Mouse (Mus musculus) E14TG2a.4 (cell line): Measurements from ENCODE around the gene Hmgn1.

Experiments used
- H3K27me3 ChIP-seq: 2 replicates; pipeline ENCODE4 v1.6.1; 2014; ENCODE audit warnings: low read length, control low read depth; ENCODE audit not compliant: insufficient read depth
- H3K36me3 ChIP-seq: 2 replicates; pipeline ENCODE4 v1.6.1; 2014; ENCODE audit warnings: low read length, control low read depth; ENCODE audit not compliant: insufficient read depth
- H3K4me1 ChIP-seq: replicated peaks from 2 replicates; pipeline ENCODE4 v1.6.1; 2014; ENCODE audit warnings: low read depth, low read length, control low read depth
- H3K4me3 ChIP-seq: replicated peaks from 2 replicates; pipeline ENCODE4 v1.5.1; 2014; ENCODE audit warnings: mild to moderate bottlenecking, low read length
- H3K9me3 ChIP-seq: 2 replicates; pipeline ENCODE4 v1.6.1; 2014; ENCODE audit warnings: low read length, control low read depth
- CTCF ChIP-seq: conservative IDR thresholded peaks from 2 replicates; pipeline ENCODE4 v1.5.1; 2014; ENCODE audit warnings: low read length
- NANOG ChIP-seq: IDR thresholded peaks from 2 replicates; pipeline ENCODE4 v1.6.1; 2014; ENCODE audit warnings: borderline replicate concordance, low read length, mixed read lengths
- POU5F1 ChIP-seq: IDR thresholded peaks from 2 replicates; pipeline ENCODE4 v1.6.1; 2014; ENCODE audit warnings: low read length, borderline replicate concordance

Gene Hmgn1

DNA sequence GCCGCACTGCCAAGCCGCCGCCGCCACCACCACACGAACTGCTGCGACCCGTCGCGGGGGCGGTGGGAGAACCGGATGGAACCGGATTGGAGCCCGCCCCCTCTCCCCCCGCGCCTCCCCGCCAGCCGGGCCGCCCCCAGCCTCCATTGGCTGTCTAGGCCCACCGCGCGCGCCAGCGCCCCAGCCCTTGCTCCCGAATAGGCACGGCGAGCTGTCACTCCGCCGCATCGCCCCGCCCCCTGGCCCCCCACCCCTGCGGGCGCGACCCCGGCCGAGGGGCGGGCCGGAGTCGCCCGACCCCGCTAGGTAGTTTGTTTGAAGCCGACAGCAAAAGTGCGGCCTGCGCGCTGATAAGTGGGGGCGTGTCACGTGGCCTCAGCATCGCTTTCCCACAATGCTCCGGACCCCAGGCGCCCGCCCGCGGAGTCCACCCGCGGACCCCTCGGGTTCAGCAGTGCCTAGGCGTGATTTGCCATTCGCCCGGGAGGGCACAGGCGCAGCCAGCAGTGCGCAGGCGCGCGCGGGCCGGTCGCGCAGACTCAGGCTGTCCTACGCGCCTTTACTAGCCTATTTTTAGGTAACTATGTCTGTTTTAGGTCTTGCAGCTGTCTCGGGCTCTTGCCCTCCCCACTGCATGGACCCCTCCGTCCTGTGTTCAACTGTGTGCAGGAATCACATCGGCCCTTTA lies at the start of gene Hmgn1:
Gene Hmgn1, minus strand, starts transcription at position 73 of the 688 bp plus-strand sequence.
- no peak for TF ChIP-seq POU5F1
- TF ChIP-seq CTCF: no peak
- no peak for TF ChIP-seq NANOG
- Histone ChIP-seq H3K4me1 (peaks cover 46% of the 10 kb centered on the region), H3K27me3 (no peaks in the 10 kb centered on the region)

DNA sequence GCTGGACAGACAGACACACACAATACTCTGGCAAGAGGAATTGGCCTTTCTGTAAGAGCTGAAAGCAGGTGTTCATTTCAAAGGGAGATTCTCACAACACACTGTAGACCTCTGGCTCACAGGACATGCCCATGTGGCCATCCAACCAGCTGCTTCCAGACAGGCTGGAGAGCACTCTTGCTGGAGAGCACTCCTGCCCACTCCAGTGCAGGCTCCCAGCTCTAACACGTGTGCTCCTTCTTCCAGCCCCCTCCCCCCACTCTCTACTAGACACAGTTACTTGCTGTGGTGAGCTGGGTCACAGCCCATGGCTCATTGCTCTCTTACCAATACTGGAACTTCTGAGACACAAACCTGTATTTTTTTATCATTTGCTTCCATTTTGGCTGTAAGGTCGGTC lies 47.9 kb upstream of the Hmgn1 start:
- H3K9me3 ChIP-seq: no peaks in the 10 kb centered on the region
- 0 out of 2 replicates have a peak, but pooled peaks cover 4% of the 10 kb centered on the region for H3K36me3 ChIP-seq
- no peaks in the 10 kb centered on the region; the same call in 1 of the 2 replicates for H3K4me1 ChIP-seq
- no peak overlapping the region for H3K4me3 ChIP-seq
- TF ChIP-seq CTCF (no peak), NANOG (no peak), POU5F1 (no peak)
- no peaks in the 10 kb centered on the region for H3K27me3 ChIP-seq

More for the DNA sequence above, at the start of gene Hmgn1:
- no peaks in the 10 kb centered on the region for H3K9me3 ChIP-seq
- peaks cover 41% of the 10 kb centered on the region for H3K36me3 ChIP-seq
- H3K4me3 ChIP-seq: peak within 1 kb of the TSS; percentile 97

DNA sequence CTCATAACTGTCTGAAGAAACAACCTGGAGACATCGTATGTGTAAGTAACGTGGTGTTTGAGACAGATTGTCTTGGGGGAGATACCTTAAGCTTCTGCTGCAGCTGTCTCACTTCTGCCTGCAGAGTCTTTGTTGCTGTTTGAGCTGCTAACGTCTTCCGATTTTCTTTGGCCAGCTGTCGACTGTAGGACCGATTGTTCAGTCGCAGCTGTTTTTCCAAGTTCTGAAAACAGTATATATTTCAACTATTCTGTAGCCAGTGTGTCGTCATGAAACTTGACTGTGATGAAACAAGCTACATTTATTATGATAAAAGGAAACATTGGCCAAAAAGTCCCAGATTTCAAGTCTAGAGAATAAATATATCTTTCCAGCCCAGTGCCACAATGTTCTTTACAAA lies 46.1 kb upstream of the Hmgn1 start:
- Histone ChIP-seq H3K36me3 (0 out of 2 replicates have a peak, but pooled peaks cover 4% of the 10 kb centered on the region), H3K27me3 (no peaks in the 10 kb centered on the region), H3K4me1 (no peaks in the 10 kb centered on the region), H3K9me3 (no peaks in the 10 kb centered on the region), H3K4me3 (no peak overlapping the region)
- TF ChIP-seq NANOG (no peak), POU5F1 (no peak), CTCF (no peak)

DNA sequence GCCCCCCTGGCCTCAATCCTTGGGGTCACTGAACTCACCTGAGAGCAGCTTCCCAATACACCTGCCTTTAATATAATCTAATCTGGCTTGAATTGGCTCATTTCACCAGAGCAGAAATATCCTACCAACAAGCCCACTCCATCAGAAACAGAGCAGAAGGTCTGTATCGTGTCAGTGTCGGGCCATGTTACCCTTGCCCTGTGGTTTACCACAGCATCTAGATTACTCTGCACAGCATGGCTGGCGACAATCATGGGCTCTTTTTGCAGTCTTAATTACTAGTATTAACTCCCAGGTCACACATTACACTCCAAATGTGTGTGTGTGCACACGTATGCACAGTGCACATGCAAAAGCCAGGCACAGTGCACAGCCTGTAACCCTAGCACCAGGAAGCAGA lies 41.3 kb upstream of the Hmgn1 start:
- H3K27me3 ChIP-seq: no peaks in the 10 kb centered on the region
- H3K4me3 ChIP-seq: no peak overlapping the region
- TF ChIP-seq CTCF: no peak
- TF ChIP-seq POU5F1: no peak
- H3K9me3 ChIP-seq: no peaks in the 10 kb centered on the region
- no peaks in the 10 kb centered on the region for H3K36me3 ChIP-seq
- no peaks in the 10 kb centered on the region for H3K4me1 ChIP-seq

DNA sequence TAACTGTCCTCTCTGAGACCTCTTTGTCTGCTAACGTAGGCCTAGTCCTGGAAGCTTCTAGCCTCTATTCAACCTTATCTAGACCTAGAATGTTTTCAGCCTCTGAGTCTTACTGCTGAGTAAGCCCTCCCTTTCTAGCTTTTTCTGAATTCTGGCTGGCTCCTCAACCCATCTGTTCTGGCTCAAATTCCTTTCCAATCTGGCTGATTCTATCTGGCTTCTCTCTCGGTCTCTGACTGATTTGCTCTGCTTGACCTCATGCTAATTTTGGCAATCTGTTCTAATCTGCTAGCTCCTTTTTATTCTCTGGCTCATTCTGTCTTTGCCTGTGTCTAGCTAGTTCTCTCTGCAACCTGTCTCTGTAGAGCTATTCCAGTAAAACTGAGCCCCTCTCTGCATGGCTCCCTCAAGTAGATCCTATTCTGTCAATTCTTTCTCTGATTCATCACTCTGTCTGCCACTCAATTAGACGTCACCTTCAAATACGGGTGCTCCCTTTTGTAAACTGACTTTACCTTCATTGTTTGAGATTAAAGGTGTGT lies 38.3 kb upstream of the Hmgn1 start:
- Histone ChIP-seq H3K36me3 (peaks cover 5% of the 10 kb centered on the region), H3K27me3 (no peaks in the 10 kb centered on the region), H3K4me1 (peaks cover 21% of the 10 kb centered on the region), H3K9me3 (no peaks in the 10 kb centered on the region), H3K4me3 (no peak overlapping the region)
- TF ChIP-seq POU5F1 (no peak), NANOG (no peak), CTCF (no peak)

DNA sequence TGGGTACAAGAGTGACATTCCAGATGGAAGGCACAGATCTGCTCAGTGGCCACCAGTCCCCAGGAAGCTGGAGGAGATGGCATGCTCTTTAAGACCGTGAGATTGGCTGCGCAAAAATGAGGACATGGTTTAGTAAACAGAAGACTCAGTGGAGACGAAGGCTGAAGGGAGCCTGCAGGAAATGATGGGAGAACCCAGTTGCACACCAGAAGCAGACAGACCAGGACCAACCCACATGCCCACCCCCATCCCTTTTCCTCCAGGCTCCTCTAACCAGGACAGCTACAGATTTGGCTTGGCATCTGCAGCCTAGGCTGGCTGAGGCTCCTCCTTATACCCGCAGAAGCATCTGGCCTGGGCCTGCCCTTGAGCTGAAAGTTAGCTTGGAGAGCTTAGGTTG lies 33.8 kb upstream of the Hmgn1 start:
- Histone ChIP-seq H3K9me3 (no peaks in the 10 kb centered on the region), H3K27me3 (peaks cover 8% of the 10 kb centered on the region; the same call in 1 of the 2 replicates), H3K4me3 (no peak overlapping the region), H3K4me1 (peaks cover 56% of the 10 kb centered on the region), H3K36me3 (peaks cover 22% of the 10 kb centered on the region)
- TF ChIP-seq CTCF: no peak
- no peak for TF ChIP-seq NANOG
- no peak for TF ChIP-seq POU5F1

DNA sequence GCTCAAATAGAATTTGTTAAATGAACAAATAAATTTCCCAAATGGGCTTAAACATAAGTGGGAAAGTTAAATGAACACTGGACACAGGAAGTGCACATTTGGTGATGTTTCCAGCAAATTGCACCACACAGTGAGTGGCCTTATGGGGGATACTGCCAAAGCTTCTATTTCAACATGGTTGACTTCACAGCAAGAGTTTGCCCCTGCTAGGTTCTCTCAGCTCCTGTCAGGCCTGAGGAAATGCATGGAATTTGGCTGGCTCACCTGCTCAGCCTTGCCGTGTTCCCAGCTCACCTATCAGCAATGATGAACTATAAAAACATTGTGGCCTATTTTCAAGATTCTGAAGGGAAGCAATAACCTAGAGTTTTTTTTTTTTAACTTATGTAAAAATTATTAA lies 33.4 kb upstream of the Hmgn1 start:
- TF ChIP-seq CTCF (no peak), POU5F1 (no peak)

DNA sequence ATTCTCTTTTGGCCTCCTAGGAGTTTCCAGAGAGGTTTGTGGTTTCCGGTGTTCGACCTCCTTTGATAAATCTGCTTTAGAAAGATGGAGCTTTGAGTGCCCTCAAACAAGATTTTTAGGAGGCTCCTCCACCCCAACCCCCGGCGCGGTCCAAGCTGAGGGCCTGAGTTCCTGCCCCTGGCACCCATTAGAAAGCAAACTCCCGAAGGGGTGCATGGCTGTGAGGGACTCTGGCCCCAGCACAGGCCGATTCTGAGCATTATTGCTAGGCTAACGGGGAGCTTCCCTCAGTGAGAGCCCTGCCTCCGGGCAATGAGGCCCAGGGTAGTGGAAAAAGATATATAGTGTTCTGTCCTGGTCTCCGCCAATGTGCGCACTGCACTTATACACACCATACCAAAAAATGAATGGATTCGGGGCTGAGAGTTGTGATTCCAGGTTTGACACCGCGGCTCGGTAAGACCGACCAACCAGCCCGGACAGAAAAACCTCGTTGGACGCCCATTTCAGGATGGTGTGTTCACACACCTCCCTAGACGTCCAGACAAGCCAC lies 32.3 kb upstream of the Hmgn1 start:
- Histone ChIP-seq H3K4me3 (peak overlapping the region; percentile 84), H3K27me3 (peaks cover 8% of the 10 kb centered on the region; the same call in 1 of the 2 replicates), H3K4me1 (peaks cover 66% of the 10 kb centered on the region), H3K36me3 (peaks cover 36% of the 10 kb centered on the region), H3K9me3 (no peaks in the 10 kb centered on the region)
- no peak for TF ChIP-seq CTCF
- no peak for TF ChIP-seq NANOG
- TF ChIP-seq POU5F1: no peak

More for the DNA sequence above, 33.4 kb upstream of the Hmgn1 start:
- Histone ChIP-seq H3K27me3 (peaks cover 8% of the 10 kb centered on the region; the same call in 1 of the 2 replicates), H3K36me3 (peaks cover 26% of the 10 kb centered on the region), H3K9me3 (no peaks in the 10 kb centered on the region), H3K4me3 (no peak overlapping the region), H3K4me1 (peaks cover 56% of the 10 kb centered on the region)
